Mouse (Mus musculus) embryonic facial prominence, embryonic 14.5 days (tissue): ENCODE measurements around the gene Lsp1. TPM values are rescaled to one million over a fixed set of nuclear protein-coding genes. Genes with fewer than 3 reads are reported as not detected.

Experiments used
- ATAC-seq: fragments of 200-750 bp; cut with Nextera tagmentation; 2 replicates; pipeline ENCODE4 v1.8.0; 2017; ENCODE audit warnings: low read depth, moderate number of reproducible peaks, moderate TSS enrichment
- DNase-seq: peaks from one replicate; pipeline ENCODE4 v3.0.0-alpha.2; 2015; ENCODE audit warnings: low spot score
- H3K27ac ChIP-seq: fragments of 300-500 bp; sonication (generic); replicated peaks from 2 replicates; pipeline ENCODE4 v1.5.1; 2014; ENCODE audit warnings: low read depth, mild to moderate bottlenecking, low read length, moderate library complexity
- H3K27me3 ChIP-seq: fragments of 300-500 bp; sonication (generic); replicated peaks from 2 replicates; pipeline ENCODE4 v1.6.1; 2014; ENCODE audit warnings: low read length; ENCODE audit not compliant: control insufficient read depth, insufficient read depth
- H3K36me3 ChIP-seq: fragments of 300-500 bp; sonication (generic); 2 replicates; pipeline ENCODE4 v1.6.1; 2014; ENCODE audit warnings: low read length, mixed read lengths; ENCODE audit not compliant: control insufficient read depth, insufficient read depth
- H3K4me1 ChIP-seq: fragments of 300-500 bp; sonication (generic); 2 replicates; pipeline ENCODE4 v1.6.1; 2014; ENCODE audit warnings: antibody characterized with exemption, low read length; ENCODE audit not compliant: control insufficient read depth, insufficient read depth
- H3K4me2 ChIP-seq: fragments of 300-500 bp; sonication (generic); 2 replicates; pipeline ENCODE4 v1.6.1; 2014; ENCODE audit warnings: low read depth, mild to moderate bottlenecking, low read length, moderate library complexity, mixed read lengths
- H3K4me3 ChIP-seq: fragments of 300-500 bp; sonication (generic); 2 replicates; pipeline ENCODE4 v1.5.1; 2014; ENCODE audit warnings: low read depth, mild to moderate bottlenecking, low read length
- H3K9ac ChIP-seq: fragments of 300-500 bp; sonication (generic); 2 replicates; pipeline ENCODE4 v1.6.1; 2014; ENCODE audit warnings: low read depth, mild to moderate bottlenecking, low read length, moderate library complexity, mixed read lengths
- H3K9me3 ChIP-seq: fragments of 300-500 bp; sonication (generic); 2 replicates; pipeline ENCODE4 v1.6.1; 2016; ENCODE audit warnings: low read length; ENCODE audit not compliant: control insufficient read depth
- WGBS: fragments of 180-500 bp; shearing (Covaris S2); extraction: QIAGEN DNeasy Blood & Tissue Kit; methylation state at CpG from one replicate; pipeline ENCODE4 v1.1.7; 2014; 5-methylcytosine and 5-hydroxymethylcytosine counted together
- polyA plus RNA-seq: library from polyadenylated mRNA; unstranded; fragments of >200 nt; fragmentation: Nextera tagmentation; extraction: Ambion mirVana; gene quantifications from 2 replicates; pipeline ENCODE4 v1.2.1, GENCODE M21; 2014

Lsp1 gene
- polyA plus RNA-seq, 1 experiment from 2014 or later: 42.6 TPM

DNA sequence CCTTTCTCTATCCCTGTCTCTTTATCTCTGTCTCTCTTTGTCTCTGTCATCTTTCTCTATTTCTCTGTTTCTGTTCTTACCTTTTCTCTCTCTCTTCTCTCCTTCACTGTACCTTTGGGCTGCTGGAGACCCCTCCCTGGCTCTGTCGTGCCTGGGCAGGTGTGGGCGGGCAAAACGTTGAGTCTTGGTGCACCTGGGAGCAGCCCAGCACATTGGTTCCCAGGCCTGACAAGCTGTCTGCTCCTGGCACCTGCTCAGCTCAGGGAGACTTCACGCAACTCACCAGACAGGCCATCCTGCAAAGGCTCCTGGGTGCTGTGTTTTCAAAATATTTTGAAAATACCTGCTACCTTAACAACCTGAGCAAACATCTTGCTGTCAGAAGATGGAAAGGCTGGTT is 42.6 kb downstream of the Lsp1 start:
- Histone ChIP-seq H3K4me1 (peaks cover 22% of the 10 kb centered on the region), H3K4me2 (no peak overlapping the region), H3K4me3 (no peak overlapping the region), H3K9me3 (no peaks in the 10 kb centered on the region), H3K27me3 (no peaks in the 10 kb centered on the region), H3K27ac (no peak overlapping the region), H3K36me3 (no peaks in the 10 kb centered on the region), H3K9ac (no peak overlapping the region)
- DNase-seq (no peak), ATAC-seq (no peak)
- 75% methylated on average over 4 of the region's 4 CpGs for WGBS

GRCm38 (mm10) chr7:142505942-142506341 is 45.3 kb downstream of the Lsp1 start:
- H3K4me3 ChIP-seq: no peak overlapping the region
- H3K9ac ChIP-seq: no peak overlapping the region
- no peaks in the 10 kb centered on the region for H3K36me3 ChIP-seq
- 19% methylated on average over 2 of the region's 2 CpGs for WGBS
- H3K9me3 ChIP-seq: no peaks in the 10 kb centered on the region
- ATAC-seq (peak; percentile 47; the same call in 1 of the 2 replicates), DNase-seq (peak; percentile 70)
- no peaks in the 10 kb centered on the region for H3K27me3 ChIP-seq
- no peak overlapping the region for H3K4me2 ChIP-seq
- peaks cover 43% of the 10 kb centered on the region for H3K4me1 ChIP-seq
- peak overlapping the region; percentile 35 for H3K27ac ChIP-seq

- Histone ChIP-seq H3K4me2 (no peak overlapping the region), H3K9me3 (no peaks in the 10 kb centered on the region), H3K9ac (no peak overlapping the region), H3K4me3 (no peak overlapping the region), H3K27ac (peak overlapping the region; percentile 35; the same call in 1 of the 2 replicates), H3K27me3 (no peaks in the 10 kb centered on the region), H3K4me1 (peaks cover 45% of the 10 kb centered on the region), H3K36me3 (no peaks in the 10 kb centered on the region)
- no peak for DNase-seq
- ATAC-seq: no peak
- WGBS: 46% methylated on average over 4 of the region's 4 CpGs
Measured at GRCm38 (mm10) chr7:142506501-142506900, 45.9 kb downstream of the Lsp1 start.

- H3K27me3 ChIP-seq: no peaks in the 10 kb centered on the region
- no peak for ATAC-seq
- H3K9ac ChIP-seq: no peak overlapping the region
- peaks cover 45% of the 10 kb centered on the region for H3K4me1 ChIP-seq
- H3K36me3 ChIP-seq: no peaks in the 10 kb centered on the region
- no peak overlapping the region for H3K4me2 ChIP-seq
- DNase-seq: no peak
- H3K4me3 ChIP-seq: no peak overlapping the region
- 92% methylated on average over 9 of the region's 9 CpGs for WGBS
- H3K27ac ChIP-seq: peak overlapping the region; percentile 98; the same call in 1 of the 2 replicates
- no peaks in the 10 kb centered on the region for H3K9me3 ChIP-seq
Measured at GRCm38 (mm10) chr7:142507453-142507852, 46.8 kb downstream of the Lsp1 start.

DNA sequence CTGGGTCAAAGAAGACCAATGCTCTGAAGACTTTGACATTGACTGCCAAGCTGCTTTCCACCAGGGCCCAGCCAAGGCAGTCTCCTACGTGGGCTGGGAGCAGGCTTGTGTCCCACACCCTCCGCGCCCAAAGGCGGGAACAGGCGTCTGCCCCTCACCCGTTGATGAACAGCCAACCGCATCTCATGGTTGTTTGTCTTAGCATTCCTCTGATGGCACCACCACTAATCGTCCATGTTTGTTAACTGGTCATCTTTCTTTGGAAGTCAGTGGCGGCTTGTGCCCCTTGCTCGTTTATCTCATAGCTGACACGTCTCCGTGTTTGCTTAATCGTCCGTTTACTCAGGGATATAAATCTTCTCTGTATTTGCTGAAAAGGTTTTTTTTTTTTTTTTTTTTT is 48.9 kb downstream of the Lsp1 start:
- H3K4me2 ChIP-seq: no peak overlapping the region
- no peaks in the 10 kb centered on the region for H3K36me3 ChIP-seq
- H3K9ac ChIP-seq: 0 out of 2 replicates have a peak overlapping the region, but pooled peaks have one; percentile 28
- H3K9me3 ChIP-seq: no peaks in the 10 kb centered on the region
- no peak overlapping the region for H3K4me3 ChIP-seq
- peaks cover 45% of the 10 kb centered on the region for H3K4me1 ChIP-seq
- peak overlapping the region; percentile 98 for H3K27ac ChIP-seq
- 36% methylated on average over 14 of the region's 14 CpGs for WGBS
- H3K27me3 ChIP-seq: no peaks in the 10 kb centered on the region
- peak; percentile 65 for DNase-seq
- ATAC-seq: no peak

DNA sequence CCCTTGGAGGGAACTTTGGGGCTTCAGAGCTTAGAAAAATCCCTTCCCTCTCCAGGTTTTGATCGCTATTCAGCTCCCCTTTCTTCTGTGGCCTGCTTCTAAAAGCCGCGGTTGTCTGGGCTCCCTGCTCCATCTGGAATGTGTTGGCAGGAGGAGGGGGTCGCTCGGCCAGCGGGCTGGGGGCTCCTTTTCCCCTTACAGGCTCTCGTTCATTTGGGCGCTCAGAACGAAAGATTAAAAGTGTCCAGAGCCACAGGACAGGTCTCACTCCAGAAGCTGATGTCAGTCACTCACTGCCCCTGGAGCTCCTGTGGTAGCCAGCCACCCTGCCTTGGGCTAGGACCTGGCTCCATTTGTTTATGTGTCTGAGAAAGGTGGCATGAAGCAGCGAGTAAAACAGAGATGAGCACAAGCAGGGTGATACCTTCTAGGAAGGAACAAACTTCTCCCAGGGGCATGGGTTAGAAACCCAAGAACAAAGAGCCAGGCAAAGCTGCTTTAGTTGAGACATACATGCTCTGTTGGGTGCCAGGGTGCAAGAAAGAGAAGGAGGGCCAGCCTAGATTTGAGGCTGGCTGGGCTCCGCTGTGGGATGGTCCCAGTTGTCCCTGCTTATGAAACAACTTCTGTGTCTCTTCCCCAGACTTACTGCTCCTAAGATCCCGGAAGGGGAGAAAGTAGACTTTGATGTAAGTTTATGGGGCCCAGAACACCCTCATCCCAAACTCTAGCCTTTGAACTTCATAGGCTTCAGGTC is 49.6 kb downstream of the Lsp1 start:
- Histone ChIP-seq H3K27ac (peak overlapping the region; percentile 98), H3K27me3 (no peaks in the 10 kb centered on the region), H3K4me1 (peaks cover 45% of the 10 kb centered on the region), H3K36me3 (no peaks in the 10 kb centered on the region), H3K9ac (peak overlapping the region; percentile 26; the same call in 1 of the 2 replicates), H3K9me3 (no peaks in the 10 kb centered on the region), H3K4me2 (no peak overlapping the region), H3K4me3 (no peak overlapping the region)
- 13% methylated on average over 12 of the region's 12 CpGs for WGBS
- DNase-seq (peak; percentile 93), ATAC-seq (peak; percentile 70)

DNA sequence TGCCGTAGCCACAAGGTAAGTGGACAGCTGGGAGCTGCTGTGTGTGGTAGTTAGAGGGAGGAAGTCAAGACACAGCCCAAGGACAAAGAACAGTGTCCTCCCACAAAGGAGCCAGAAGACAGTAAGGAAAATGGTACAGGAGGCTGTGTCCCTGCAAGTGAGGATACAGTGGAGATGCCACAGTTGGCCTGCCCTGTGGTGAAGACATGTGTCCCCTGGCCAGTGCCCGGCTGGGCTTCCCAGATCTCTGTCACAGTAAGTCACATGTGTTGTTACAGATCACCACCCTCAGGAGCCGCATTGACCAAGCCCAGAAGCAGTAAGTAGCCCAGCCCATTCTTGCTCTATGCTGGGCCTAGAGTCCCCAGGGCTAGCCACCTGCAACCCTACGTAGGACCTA is 53.4 kb downstream of the Lsp1 start:
- WGBS: 76% methylated on average over 4 of the region's 4 CpGs
- H3K27ac ChIP-seq: no peak overlapping the region

GRCm38 (mm10) chr7:142516221-142516978 is 55.8 kb downstream of the Lsp1 start:
- H3K36me3 ChIP-seq: no peaks in the 10 kb centered on the region
- H3K9ac ChIP-seq: peak overlapping the region; percentile 32
- H3K4me2 ChIP-seq: peak overlapping the region; percentile 37
- H3K4me1 ChIP-seq: peaks cover 24% of the 10 kb centered on the region
- 23% methylated on average over 21 of the region's 21 CpGs for WGBS
- peak overlapping the region; percentile 95 for H3K27ac ChIP-seq
- H3K27me3 ChIP-seq: no peaks in the 10 kb centered on the region
- H3K4me3 ChIP-seq: no peak overlapping the region
- ATAC-seq: peak; percentile 88
- DNase-seq: peak; percentile 94
- no peaks in the 10 kb centered on the region for H3K9me3 ChIP-seq

More for the DNA sequence above, 53.4 kb downstream of the Lsp1 start:
- Histone ChIP-seq H3K4me1 (peaks cover 40% of the 10 kb centered on the region), H3K36me3 (no peaks in the 10 kb centered on the region), H3K9ac (no peak overlapping the region), H3K27me3 (no peaks in the 10 kb centered on the region), H3K4me3 (no peak overlapping the region), H3K9me3 (no peaks in the 10 kb centered on the region), H3K4me2 (no peak overlapping the region)
- no peak for DNase-seq
- no peak for ATAC-seq
